Mouse (Mus musculus): Measurements from ENCODE around the gene Fbxo28. TPM values are rescaled to one million over a fixed set of nuclear protein-coding genes. Genes with fewer than 3 reads are reported as not detected.

Gene Fbxo28
- polyA plus RNA-seq, 1 experiment from 2014 or later, result 4.9 TPM

GRCm38 (mm10) chr1:182281251-182281711, 60.1 kb downstream of the Fbxo28 start:
- WGBS (ENCODE audit: insufficient replicate concordance), result 5% methylated on average over 9 of the region's 9 CpGs
- Histone ChIP-seq H3K4me3 (ENCODE audit: low read depth, low read length) (peak overlapping the region; percentile 76), H3K27ac (ENCODE audit: low read depth) (peak overlapping the region; percentile 97), H3K4me2 (ENCODE audit: low read depth, low read length) (peak overlapping the region; percentile 97), H3K9me3 (ENCODE audit: low read length) (no peaks in the 10 kb centered on the region), H3K9ac (replicated peaks) (peak overlapping the region; percentile 96), H3K4me1 (ENCODE audit: insufficient read depth) (peaks cover 27% of the 10 kb centered on the region), H3K36me3 (replicated peaks; ENCODE audit: insufficient read depth, low read length) (peaks cover 31% of the 10 kb centered on the region), H3K27me3 (ENCODE audit: insufficient read depth, low read length) (no peaks in the 10 kb centered on the region)
- no peak for TF ChIP-seq EP300 (IDR thresholded peaks at IDR 0.05; ENCODE audit: low read depth)
- no peak for TF ChIP-seq CTCF (IDR thresholded peaks at IDR 0.05; ENCODE audit: low read depth)
- DNase-seq, result peak; percentile 42
- ATAC-seq, result peak; percentile 29

GRCm38 (mm10) chr1:182280577-182280976, 60.9 kb downstream of the Fbxo28 start:
- Histone ChIP-seq H3K36me3 (replicated peaks; ENCODE audit: insufficient read depth, low read length) (peaks cover 35% of the 10 kb centered on the region), H3K27ac (ENCODE audit: low read depth) (no peak overlapping the region), H3K27me3 (ENCODE audit: insufficient read depth, low read length) (no peaks in the 10 kb centered on the region), H3K9me3 (ENCODE audit: low read length) (no peaks in the 10 kb centered on the region), H3K4me2 (ENCODE audit: low read depth, low read length) (peak overlapping the region; percentile 97), H3K9ac (replicated peaks) (no peak overlapping the region; the same call in 1 of the 2 replicates), H3K4me3 (ENCODE audit: low read depth, low read length) (peak overlapping the region; percentile 76; the same call in 1 of the 2 replicates), H3K4me1 (ENCODE audit: insufficient read depth) (peaks cover 27% of the 10 kb centered on the region)
- no peak for DNase-seq
- 69% methylated on average over 11 of the region's 11 CpGs for WGBS (ENCODE audit: insufficient replicate concordance)
- TF ChIP-seq CTCF (IDR thresholded peaks at IDR 0.05; ENCODE audit: low read depth) (no peak), EP300 (IDR thresholded peaks at IDR 0.05; ENCODE audit: low read depth) (no peak)
- ATAC-seq, result no peak

GRCm38 (mm10) chr1:182280046-182280445, 61.4 kb downstream of the Fbxo28 start:
- no peak overlapping the region for H3K9ac ChIP-seq (replicated peaks)
- no peak for DNase-seq
- peaks cover 27% of the 10 kb centered on the region for H3K4me1 ChIP-seq (ENCODE audit: insufficient read depth)
- H3K36me3 ChIP-seq (replicated peaks; ENCODE audit: insufficient read depth, low read length), result peaks cover 40% of the 10 kb centered on the region
- 0 out of 2 replicates have a peak overlapping the region, but pooled peaks have one; percentile 76 for H3K4me3 ChIP-seq (ENCODE audit: low read depth, low read length)
- H3K9me3 ChIP-seq (ENCODE audit: low read length), result no peaks in the 10 kb centered on the region
- TF ChIP-seq CTCF (IDR thresholded peaks at IDR 0.05; ENCODE audit: low read depth), result no peak
- no peak for TF ChIP-seq EP300 (IDR thresholded peaks at IDR 0.05; ENCODE audit: low read depth)
- H3K27me3 ChIP-seq (ENCODE audit: insufficient read depth, low read length), result no peaks in the 10 kb centered on the region
- no peak for ATAC-seq
- peak overlapping the region; percentile 97 for H3K4me2 ChIP-seq (ENCODE audit: low read depth, low read length)
- no peak overlapping the region for H3K27ac ChIP-seq (ENCODE audit: low read depth)
- WGBS (ENCODE audit: insufficient replicate concordance), result 87% methylated on average over 6 of the region's 6 CpGs

GRCm38 (mm10) chr1:182279436-182279835, 62.0 kb downstream of the Fbxo28 start:
- no peak for TF ChIP-seq EP300 (IDR thresholded peaks at IDR 0.05; ENCODE audit: low read depth)
- no peak for TF ChIP-seq CTCF (IDR thresholded peaks at IDR 0.05; ENCODE audit: low read depth)
- Histone ChIP-seq H3K27me3 (ENCODE audit: insufficient read depth, low read length) (no peaks in the 10 kb centered on the region), H3K4me3 (ENCODE audit: low read depth, low read length) (no peak overlapping the region), H3K4me2 (ENCODE audit: low read depth, low read length) (no peak overlapping the region), H3K27ac (ENCODE audit: low read depth) (no peak overlapping the region), H3K9me3 (ENCODE audit: low read length) (no peaks in the 10 kb centered on the region), H3K9ac (replicated peaks) (no peak overlapping the region), H3K4me1 (ENCODE audit: insufficient read depth) (peaks cover 27% of the 10 kb centered on the region), H3K36me3 (replicated peaks; ENCODE audit: insufficient read depth, low read length) (peaks cover 45% of the 10 kb centered on the region)
- DNase-seq (no peak), ATAC-seq (no peak)
- WGBS (ENCODE audit: insufficient replicate concordance), result 75% methylated on average over 4 of the region's 4 CpGs

GRCm38 (mm10) chr1:182275109-182275508, 66.3 kb downstream of the Fbxo28 start:
- Histone ChIP-seq H3K4me2 (ENCODE audit: low read depth, low read length) (no peak overlapping the region), H3K27me3 (ENCODE audit: insufficient read depth, low read length) (no peaks in the 10 kb centered on the region), H3K9ac (replicated peaks) (no peak overlapping the region), H3K4me1 (ENCODE audit: insufficient read depth) (peaks cover 2% of the 10 kb centered on the region), H3K9me3 (ENCODE audit: low read length) (no peaks in the 10 kb centered on the region), H3K27ac (ENCODE audit: low read depth) (no peak overlapping the region), H3K4me3 (ENCODE audit: low read depth, low read length) (no peak overlapping the region), H3K36me3 (replicated peaks; ENCODE audit: insufficient read depth, low read length) (peaks cover 51% of the 10 kb centered on the region)
- DNase-seq (no peak), ATAC-seq (no peak)
- WGBS (ENCODE audit: insufficient replicate concordance), result 68% methylated on average over 6 of the region's 6 CpGs
- TF ChIP-seq CTCF (IDR thresholded peaks at IDR 0.05; ENCODE audit: low read depth) (no peak), EP300 (IDR thresholded peaks at IDR 0.05; ENCODE audit: low read depth) (no peak)

GRCm38 (mm10) chr1:182271632-182272031, 69.8 kb downstream of the Fbxo28 start:
- Histone ChIP-seq H3K9me3 (ENCODE audit: low read length) (no peaks in the 10 kb centered on the region), H3K27me3 (ENCODE audit: insufficient read depth, low read length) (no peaks in the 10 kb centered on the region), H3K4me3 (ENCODE audit: low read depth, low read length) (no peak overlapping the region), H3K4me1 (ENCODE audit: insufficient read depth) (peaks cover 5% of the 10 kb centered on the region; the same call in 1 of the 2 replicates), H3K9ac (replicated peaks) (no peak overlapping the region), H3K36me3 (replicated peaks; ENCODE audit: insufficient read depth, low read length) (peaks cover 24% of the 10 kb centered on the region), H3K27ac (ENCODE audit: low read depth) (peak overlapping the region; percentile 58), H3K4me2 (ENCODE audit: low read depth, low read length) (peak overlapping the region; percentile 36; the same call in 1 of the 2 replicates)
- peak; percentile 51 for DNase-seq
- TF ChIP-seq EP300 (IDR thresholded peaks at IDR 0.05; ENCODE audit: low read depth) (no peak), CTCF (IDR thresholded peaks at IDR 0.05; ENCODE audit: low read depth) (no peak)
- ATAC-seq, result peak; percentile 61
- WGBS (ENCODE audit: insufficient replicate concordance), result 59% methylated on average over 5 of the region's 5 CpGs

All from liver, postnatal 0 days (tissue).